Mouse (Mus musculus) cerebellum, postnatal 14 days (tissue): Measurements from ENCODE around the gene Mcm2.

Experiments
- DNase-seq, 2 experiments: peaks; one replicate each; pipeline ENCODE4 v3.0.0; 2021; ENCODE audit warnings: mixed read lengths in 2 of 2

Mcm2 gene

GRCm38 (mm10) chr6:88886417-88886967 lies 12.1 kb downstream of the Mcm2 start:
- DNase-seq, result no peak

DNA sequence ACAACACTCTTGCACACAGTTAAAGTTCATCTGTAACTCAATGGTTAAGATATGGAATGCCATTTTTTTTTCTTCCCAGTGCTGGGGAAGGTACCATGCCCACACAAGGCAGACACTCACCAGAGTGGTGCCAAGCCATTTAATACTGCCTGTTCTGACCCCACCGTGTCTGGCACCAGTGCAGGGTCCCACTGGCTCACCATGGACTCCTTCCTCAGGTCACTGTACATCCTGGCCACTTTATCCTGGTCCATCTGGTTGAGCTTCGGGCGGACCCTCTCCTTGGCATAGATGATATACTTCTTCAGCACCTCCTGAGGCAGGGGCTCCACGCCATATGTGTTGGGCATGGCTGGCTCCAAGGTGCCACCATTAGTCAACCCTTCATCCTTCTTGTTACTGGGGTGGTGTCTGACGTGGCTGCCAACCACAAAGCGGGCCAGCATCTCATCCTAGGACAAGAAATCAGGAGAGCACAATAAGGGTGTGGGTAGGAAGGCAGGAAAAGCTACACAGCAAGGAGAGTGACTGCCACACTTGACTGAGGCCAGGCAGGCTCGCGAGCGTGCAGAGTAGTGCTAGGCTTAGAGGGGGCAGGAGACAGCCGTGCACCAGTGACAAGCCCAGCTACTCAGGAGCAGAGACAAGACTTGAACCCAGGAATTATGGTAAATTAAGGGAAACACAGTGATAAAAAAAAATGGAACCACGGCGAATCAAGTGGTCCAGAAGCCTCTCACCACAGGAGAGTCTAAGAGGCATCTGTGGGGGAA lies 12.8 kb downstream of the Mcm2 start:
- peak in 1 of 2 experiments; percentile 68 for DNase-seq

DNA sequence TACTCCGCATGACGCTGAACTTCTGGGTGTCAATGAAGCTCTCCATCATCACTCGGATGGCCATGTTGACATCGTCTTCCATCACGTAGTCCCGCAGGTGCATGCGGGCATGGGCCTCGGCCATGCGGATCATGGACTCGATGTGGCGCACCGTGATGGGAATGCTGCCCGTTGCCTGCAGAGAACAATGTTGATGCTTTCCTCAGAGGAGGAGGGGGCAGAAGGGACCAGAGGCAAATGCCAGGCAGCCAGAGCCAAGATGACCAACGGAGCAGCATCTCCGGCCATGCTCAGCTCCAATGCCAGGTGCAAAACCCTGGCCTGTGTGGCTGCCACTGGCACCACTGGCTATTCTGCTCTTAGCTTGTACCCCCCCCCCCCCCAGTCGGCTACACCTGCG lies 13.9 kb downstream of the Mcm2 start:
- no peak for DNase-seq

DNA sequence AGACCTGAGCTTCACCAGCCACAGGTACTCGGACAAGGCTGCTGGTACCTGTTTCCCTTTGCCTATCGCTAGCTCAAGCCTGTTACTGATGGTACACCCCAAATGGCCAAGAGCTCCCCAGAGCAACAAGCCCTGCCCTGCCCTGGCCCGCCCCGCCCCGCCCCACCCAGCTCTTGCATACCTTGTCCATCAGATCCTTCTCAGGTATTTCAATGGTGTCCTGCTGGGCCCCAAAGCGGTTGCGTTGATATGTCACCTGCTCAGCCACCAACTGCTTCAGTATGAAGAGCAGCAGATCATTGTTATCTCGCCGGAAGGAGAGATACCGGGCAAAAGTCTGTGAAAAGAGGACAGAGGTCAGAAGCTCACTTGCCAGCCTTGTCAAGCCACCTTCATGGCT lies 14.4 kb downstream of the Mcm2 start:
- DNase-seq, result no peak

DNA sequence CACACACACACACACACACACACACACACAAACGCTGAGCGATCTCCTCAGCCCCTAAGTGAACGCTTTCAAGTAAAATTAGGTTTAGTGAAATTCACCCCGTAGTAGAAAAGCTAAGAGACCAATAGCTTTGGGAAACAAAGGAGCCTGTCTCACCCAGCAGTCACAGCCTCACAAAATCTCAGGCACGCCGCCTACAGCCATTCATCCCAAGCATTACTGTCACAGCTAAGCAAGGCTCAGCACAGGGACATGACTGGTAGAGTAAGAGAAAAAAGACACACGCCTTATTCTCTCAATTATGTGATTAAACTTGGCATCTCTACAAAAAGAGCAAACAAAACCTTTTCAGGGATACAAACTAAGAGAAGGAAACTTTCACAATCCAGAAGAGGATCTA lies 17.2 kb downstream of the Mcm2 start:
- DNase-seq, result no peak

DNA sequence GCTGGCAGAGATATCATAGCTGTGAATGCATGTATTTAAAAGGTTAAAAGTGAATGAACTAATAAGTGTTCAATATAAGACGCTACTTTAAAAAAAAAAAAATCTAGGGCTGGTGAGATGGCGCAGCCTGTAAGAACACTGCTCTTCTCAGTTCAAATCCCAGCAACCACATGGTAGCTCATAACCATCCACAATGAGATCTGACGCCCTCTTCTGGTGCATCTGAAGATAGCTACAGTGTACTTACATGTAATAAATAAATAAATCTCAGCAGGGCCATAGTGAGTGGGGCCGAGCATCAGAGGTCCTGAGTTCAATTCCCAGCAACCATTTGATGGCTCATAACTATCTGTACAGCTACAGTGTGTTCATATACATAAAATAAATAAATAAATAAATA lies 19.1 kb downstream of the Mcm2 start:
- no peak for DNase-seq

DNA sequence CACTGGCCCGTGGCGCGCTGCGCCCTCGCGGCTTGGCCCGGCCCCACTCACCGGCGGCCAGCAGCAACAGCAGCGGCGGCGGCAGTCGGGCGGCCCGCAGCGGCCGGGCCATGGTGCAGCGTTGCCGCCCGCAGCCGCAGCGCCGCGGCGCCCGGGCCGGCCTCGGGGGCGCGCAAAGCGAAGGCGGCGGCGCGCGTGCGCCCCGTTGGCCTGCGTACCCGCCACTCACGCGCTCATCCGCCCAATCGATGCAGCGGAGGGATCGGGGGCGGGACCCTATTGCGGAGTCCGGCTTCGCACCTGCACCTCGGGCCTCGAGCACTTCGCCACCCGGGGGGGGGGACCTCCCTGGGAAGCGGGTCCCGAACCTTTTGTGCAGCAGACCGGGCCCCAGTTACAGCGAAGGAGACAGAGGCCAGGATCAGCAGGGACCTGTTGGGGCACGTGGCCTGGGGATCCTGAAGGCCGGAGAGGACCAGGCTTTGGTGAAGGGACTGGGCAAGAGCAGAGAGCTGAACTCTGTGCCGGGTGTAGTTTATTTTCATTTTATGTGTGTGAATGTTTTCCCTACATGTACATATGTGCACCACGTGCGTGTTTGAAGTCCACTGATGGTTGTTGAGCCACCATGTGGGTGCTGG lies 23.6 kb downstream of the Mcm2 start, which contains the start of gene Podxl2:
Gene Podxl2, minus strand, starts transcription at position 177 of the 641 bp plus-strand sequence.
- peak; percentile 93 to 94 for DNase-seq

- DNase-seq, result peak; percentile 70 to 73
Observed at GRCm38 (mm10) chr6:88873965-88874867, 24.4 kb downstream of the Mcm2 start.

GRCm38 (mm10) chr6:88872811-88873210 lies 25.8 kb downstream of the Mcm2 start:
- DNase-seq, result peak in 1 of 2 experiments; percentile 49

- peak; percentile 62 to 68 for DNase-seq
Observed at GRCm38 (mm10) chr6:88871546-88871945, 27.0 kb downstream of the Mcm2 start.

GRCm38 (mm10) chr6:88870594-88870993 lies 28.0 kb downstream of the Mcm2 start:
- peak; percentile 66 to 73 for DNase-seq

DNA sequence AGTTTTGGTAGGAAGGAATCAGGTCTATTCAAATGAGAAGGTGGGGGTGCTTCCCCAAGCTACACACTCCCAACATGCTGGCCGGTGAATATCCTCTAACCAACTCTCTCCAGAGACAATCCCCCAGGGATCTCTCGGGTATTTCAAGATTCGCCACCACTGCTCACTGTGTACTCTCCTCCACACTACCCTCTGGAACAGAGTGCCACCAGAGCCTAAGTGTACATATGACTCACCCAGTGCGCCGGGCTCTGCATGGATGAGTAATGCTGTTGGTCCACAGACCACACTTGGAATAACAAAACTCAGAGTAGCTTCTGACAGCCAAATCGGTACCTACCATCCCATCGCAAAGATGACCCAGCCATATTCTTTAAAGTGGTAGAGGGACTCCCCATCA lies 29.1 kb downstream of the Mcm2 start:
- DNase-seq, result no peak

- no peak for DNase-seq
Observed at GRCm38 (mm10) chr6:88865704-88866103, 32.9 kb downstream of the Mcm2 start.

DNA sequence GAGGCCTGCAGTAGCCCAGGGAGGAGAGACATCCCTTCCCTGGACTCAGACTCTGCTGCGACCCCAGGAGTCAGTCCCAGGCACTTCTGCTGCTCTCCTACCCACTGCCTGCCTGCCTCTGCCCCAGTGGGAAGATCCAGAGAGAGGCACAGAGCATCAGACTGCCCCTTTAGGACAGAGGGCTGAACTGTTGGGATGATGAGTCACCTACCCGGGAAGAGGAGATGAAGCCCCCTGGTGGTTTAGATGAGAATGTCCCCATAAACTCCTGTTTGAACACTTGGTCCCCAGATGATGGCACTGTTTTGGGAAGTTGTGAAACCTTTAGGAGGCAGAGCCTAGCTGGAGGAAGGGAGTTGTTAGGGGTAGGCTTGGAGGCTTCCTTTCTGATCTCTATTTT lies 37.7 kb downstream of the Mcm2 start:
- DNase-seq, result no peak

DNA sequence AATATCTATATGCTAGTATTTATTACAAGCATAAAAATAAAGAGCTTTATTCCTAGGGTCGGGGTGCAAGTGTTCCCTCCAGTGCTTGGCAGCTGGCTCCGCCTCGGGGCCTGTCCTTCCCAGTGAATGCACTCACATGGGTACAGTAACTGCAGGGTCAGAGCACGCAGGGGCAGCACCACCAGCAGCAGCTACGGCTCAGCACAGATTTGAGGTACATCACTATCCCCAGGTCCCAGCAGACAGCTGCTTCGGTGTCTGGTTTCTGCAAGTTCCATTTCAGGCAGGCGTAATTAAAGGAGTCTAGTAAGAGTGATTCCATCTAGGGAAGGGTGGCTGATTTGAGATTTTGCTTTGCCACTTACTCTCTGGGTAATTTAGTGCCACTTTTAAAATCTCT lies 40.2 kb downstream of the Mcm2 start:
- no peak for DNase-seq

- no peak for DNase-seq
Observed at GRCm38 (mm10) chr6:88857830-88858229, 40.8 kb downstream of the Mcm2 start.

DNA sequence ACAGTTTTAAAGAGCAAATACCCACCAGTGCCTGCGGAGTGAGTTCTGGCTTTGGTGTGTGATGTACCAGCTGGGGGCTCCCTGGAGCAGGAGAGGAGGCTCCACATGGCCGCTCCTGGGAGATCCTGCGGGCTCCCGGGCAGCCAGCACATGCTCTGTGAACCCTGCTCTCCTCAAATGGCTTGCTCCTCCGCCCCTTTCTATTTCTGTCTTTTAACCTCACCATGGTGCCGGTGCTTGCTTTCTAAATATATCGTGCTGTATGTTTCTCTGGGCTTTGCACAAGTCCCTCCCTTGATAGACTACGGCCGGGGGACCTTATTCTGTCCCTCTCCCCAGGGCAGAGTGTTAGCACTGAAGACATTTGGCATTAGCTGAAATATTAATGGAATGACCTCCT lies 41.3 kb downstream of the Mcm2 start:
- DNase-seq, result peak in 1 of 2 experiments; percentile 79

DNA sequence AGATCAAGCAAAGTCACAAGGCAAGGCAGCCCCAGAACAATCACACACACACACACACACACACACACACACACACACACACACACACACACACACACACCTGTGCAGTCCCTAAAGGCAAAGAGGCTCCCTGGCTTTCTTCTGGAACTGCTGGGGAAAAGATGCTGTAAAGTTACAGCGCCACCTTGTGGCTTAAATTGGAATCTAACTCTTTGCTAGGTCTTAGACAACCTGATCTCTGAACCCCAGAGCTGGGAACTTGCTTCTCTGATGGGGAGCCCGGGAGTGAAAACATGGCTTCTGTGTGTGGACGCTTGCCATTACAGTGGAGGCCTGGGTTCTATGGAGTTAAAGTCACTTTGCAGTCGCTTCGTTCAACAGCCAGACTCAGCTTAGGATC lies 42.9 kb downstream of the Mcm2 start:
- DNase-seq, result peak; percentile 90 to 91

- DNase-seq, result no peak
Observed at GRCm38 (mm10) chr6:88854509-88854908, 44.1 kb downstream of the Mcm2 start.

- peak; percentile 66 to 77 for DNase-seq
Observed at GRCm38 (mm10) chr6:88850034-88850433, 48.5 kb downstream of the Mcm2 start.

- peak in 1 of 2 experiments; percentile 60 for DNase-seq
Observed at GRCm38 (mm10) chr6:88849270-88849669, 49.3 kb downstream of the Mcm2 start.

DNA sequence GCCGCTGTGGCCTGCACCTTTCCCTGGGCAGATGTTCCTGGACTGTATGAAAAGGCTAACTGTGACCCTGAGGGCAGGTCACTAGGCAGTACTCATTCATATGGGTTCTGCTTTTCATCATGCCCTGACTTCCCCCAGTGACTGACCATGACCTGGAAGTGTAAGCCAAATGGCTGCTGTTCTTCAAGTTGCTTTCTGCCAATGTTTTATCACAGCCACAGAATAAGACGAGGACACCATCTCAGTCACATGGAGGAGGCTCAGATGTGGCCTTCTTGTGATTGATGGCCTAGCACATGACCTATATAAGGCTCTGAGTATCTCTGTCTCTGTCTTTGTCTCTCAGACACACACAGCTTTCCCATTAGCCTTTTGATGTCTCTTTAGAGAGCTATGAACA lies 51.0 kb downstream of the Mcm2 start:
- DNase-seq, result no peak
